Mouse (Mus musculus) E14TG2a.4 (cell line): ENCODE measurements around the gene 1110059E24Rik.
A peak's percentile ranks its signal among the peaks of the same experiment; 100 is the strongest.

Experiments used
- H3K27me3 ChIP-seq: 2 replicates; pipeline ENCODE4 v1.6.1; 2014; ENCODE audit warnings: low read length, control low read depth; ENCODE audit not compliant: insufficient read depth
- H3K36me3 ChIP-seq: 2 replicates; pipeline ENCODE4 v1.6.1; 2014; ENCODE audit warnings: low read length, control low read depth; ENCODE audit not compliant: insufficient read depth
- H3K4me1 ChIP-seq: replicated peaks from 2 replicates; pipeline ENCODE4 v1.6.1; 2014; ENCODE audit warnings: low read depth, low read length, control low read depth
- H3K4me3 ChIP-seq: replicated peaks from 2 replicates; pipeline ENCODE4 v1.5.1; 2014; ENCODE audit warnings: mild to moderate bottlenecking, low read length
- H3K9me3 ChIP-seq: 2 replicates; pipeline ENCODE4 v1.6.1; 2014; ENCODE audit warnings: low read length, control low read depth
- CTCF ChIP-seq: conservative IDR thresholded peaks from 2 replicates; pipeline ENCODE4 v1.5.1; 2014; ENCODE audit warnings: low read length
- NANOG ChIP-seq: IDR thresholded peaks from 2 replicates; pipeline ENCODE4 v1.6.1; 2014; ENCODE audit warnings: borderline replicate concordance, low read length, mixed read lengths
- POU5F1 ChIP-seq: IDR thresholded peaks from 2 replicates; pipeline ENCODE4 v1.6.1; 2014; ENCODE audit warnings: low read length, borderline replicate concordance

The 1110059E24Rik gene

GRCm38 (mm10) chr19:21652285-21653171 lies at the start of gene 1110059E24Rik:
1110059E24Rik (minus strand) TSS chr19:21652976.
- TF ChIP-seq POU5F1 (no peak), NANOG (no peak), CTCF (no peak)
- Histone ChIP-seq H3K9me3 (no peaks in the 10 kb centered on the region), H3K4me3 (peak within 1 kb of the TSS; percentile 87), H3K4me1 (peaks cover 54% of the 10 kb centered on the region), H3K36me3 (peaks cover 12% of the 10 kb centered on the region; the same call in 1 of the 2 replicates), H3K27me3 (peaks cover 3% of the 10 kb centered on the region; the same call in 1 of the 2 replicates)

DNA sequence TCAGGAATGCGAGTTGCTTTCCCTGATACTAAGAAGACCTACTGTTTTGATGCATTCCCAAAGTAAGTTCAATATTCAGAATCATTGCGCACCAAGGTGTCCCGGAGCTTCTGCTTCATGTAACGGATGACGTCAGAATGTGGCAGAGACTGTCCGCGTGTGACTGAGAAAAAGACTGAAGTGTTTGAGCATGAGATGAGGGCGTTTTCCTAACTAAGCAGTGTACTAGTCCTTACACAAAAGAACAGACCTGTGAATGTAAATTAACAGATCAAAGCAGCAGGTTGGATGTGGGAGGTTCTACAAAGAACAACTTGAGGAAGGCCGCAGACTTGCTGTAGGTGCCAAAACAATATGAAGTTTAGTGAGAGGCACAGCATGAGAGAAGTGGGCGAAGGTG lies 28.2 kb upstream of the 1110059E24Rik start:
- Histone ChIP-seq H3K36me3 (peaks cover 46% of the 10 kb centered on the region), H3K9me3 (no peaks in the 10 kb centered on the region), H3K27me3 (no peaks in the 10 kb centered on the region), H3K4me3 (no peak overlapping the region), H3K4me1 (peaks cover 24% of the 10 kb centered on the region)
- TF ChIP-seq POU5F1, result no peak
- no peak for TF ChIP-seq CTCF
- no peak for TF ChIP-seq NANOG

DNA sequence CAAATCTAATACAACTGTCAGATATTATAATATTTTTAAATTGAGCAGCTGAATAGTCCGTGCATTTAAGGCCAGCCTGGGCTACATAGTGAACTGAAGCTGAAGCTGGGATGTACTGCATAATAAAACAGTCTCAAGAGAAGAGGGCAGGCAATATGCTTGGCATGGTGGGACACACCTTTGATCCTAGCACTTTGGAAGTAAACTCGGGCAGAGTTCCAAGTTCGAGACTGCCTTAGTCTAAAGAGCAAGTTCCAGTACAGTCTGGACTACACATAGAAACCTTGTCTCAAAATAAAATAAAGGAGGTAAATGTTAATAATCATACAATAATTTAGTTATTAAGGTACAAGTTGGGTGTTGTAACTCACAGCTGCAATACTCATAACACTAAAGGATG lies 27.3 kb upstream of the 1110059E24Rik start:
- Histone ChIP-seq H3K4me3 (no peak overlapping the region), H3K4me1 (peaks cover 25% of the 10 kb centered on the region), H3K9me3 (no peaks in the 10 kb centered on the region), H3K27me3 (no peaks in the 10 kb centered on the region), H3K36me3 (peaks cover 46% of the 10 kb centered on the region)
- TF ChIP-seq CTCF (no peak), NANOG (no peak), POU5F1 (no peak)

- H3K27me3 ChIP-seq, result no peaks in the 10 kb centered on the region
- no peak for TF ChIP-seq NANOG
- no peaks in the 10 kb centered on the region for H3K9me3 ChIP-seq
- peaks cover 44% of the 10 kb centered on the region for H3K4me1 ChIP-seq
- peaks cover 35% of the 10 kb centered on the region for H3K36me3 ChIP-seq
- peak overlapping the region; percentile 85 for H3K4me3 ChIP-seq
These were observed 21.7 kb upstream of the 1110059E24Rik start for GRCm38 (mm10) chr19:21674354-21675096.

DNA sequence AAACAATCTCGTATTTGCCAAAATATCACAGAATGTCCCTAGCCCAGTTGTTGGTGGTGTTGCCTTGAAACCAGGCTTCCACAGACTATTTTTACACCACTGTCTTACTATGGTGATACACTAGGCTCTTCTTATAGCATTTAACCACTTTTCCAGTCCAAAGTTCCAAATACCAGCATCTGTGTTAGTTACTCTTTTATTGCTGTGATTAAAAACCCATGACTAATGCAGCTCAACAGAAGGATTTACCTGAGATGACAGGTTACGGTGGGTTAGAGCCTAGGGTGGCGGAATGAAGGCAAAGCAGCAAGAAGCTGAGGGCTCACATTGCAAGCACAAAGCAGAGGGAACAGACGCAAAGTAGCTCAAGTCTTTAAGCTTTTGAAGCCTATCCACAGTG lies 16.9 kb upstream of the 1110059E24Rik start:
- Histone ChIP-seq H3K9me3 (no peaks in the 10 kb centered on the region), H3K4me3 (no peak overlapping the region), H3K36me3 (peaks cover 52% of the 10 kb centered on the region), H3K4me1 (peaks cover 56% of the 10 kb centered on the region), H3K27me3 (no peaks in the 10 kb centered on the region)
- no peak for TF ChIP-seq POU5F1
- no peak for TF ChIP-seq NANOG
- TF ChIP-seq CTCF, result no peak

DNA sequence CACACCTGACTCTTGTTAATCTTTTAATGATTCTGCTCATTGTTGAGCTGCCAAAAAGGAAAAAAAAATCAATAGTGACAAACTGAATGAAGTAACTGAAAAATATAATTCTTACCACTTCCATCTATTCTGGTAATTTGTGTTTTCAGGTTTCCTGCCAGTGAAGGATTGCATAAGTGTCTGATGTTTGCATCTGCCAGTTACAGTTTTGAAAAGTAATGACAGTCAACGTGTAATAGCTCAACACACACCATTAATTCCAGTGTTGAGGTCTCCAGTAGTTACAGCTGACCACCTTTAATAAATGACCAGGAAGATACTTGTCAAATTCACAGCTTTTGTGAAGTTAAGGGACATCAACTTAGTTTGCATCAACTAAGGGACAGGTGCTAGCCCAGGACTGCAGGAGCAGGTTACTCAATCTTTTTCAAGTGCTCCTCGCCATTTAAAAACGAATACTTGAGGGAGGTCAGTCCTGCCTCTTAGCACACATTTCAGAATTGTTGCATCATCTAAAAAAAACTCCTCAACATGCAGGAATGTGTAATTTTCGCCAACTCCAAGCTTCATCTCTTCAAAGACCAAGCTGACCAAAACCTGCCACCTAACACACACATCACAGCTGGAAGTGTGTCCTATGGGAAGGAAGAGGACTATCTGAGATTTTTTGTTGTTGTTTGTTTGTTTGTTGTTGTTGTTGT lies 11.1 kb upstream of the 1110059E24Rik start:
- H3K36me3 ChIP-seq, result peaks cover 24% of the 10 kb centered on the region
- H3K9me3 ChIP-seq, result no peaks in the 10 kb centered on the region
- TF ChIP-seq NANOG (no peak), CTCF (no peak), POU5F1 (no peak)
- H3K4me3 ChIP-seq, result no peak overlapping the region
- peaks cover 26% of the 10 kb centered on the region for H3K4me1 ChIP-seq
- H3K27me3 ChIP-seq, result no peaks in the 10 kb centered on the region

- TF ChIP-seq CTCF, result no peak
- no peak for TF ChIP-seq NANOG
- no peak for TF ChIP-seq POU5F1
- Histone ChIP-seq H3K36me3 (0 out of 2 replicates have a peak, but pooled peaks cover 6% of the 10 kb centered on the region), H3K4me1 (peaks cover 24% of the 10 kb centered on the region), H3K4me3 (no peak overlapping the region), H3K9me3 (no peaks in the 10 kb centered on the region), H3K27me3 (no peaks in the 10 kb centered on the region)
These were observed 8.0 kb upstream of the 1110059E24Rik start for GRCm38 (mm10) chr19:21660734-21661133.

- Histone ChIP-seq H3K4me1 (peaks cover 47% of the 10 kb centered on the region), H3K36me3 (peaks cover 8% of the 10 kb centered on the region; the same call in 1 of the 2 replicates), H3K9me3 (no peaks in the 10 kb centered on the region), H3K4me3 (peak overlapping the region; percentile 87), H3K27me3 (peaks cover 3% of the 10 kb centered on the region; the same call in 1 of the 2 replicates)
- TF ChIP-seq CTCF (no peak), POU5F1 (no peak), NANOG (no peak)
These were observed 2.0 kb upstream of the 1110059E24Rik start for GRCm38 (mm10) chr19:21654788-21655187.
